In genomic region chr10:38295724-38296123, GRCm38 (mm10) we compare ENCODE assay signal across 16 mouse cellular contexts.
DNase-seq lines count a peak whose midpoint lies in the region; ATAC-seq and TF ChIP-seq lines count a peak whose summit lies in the region.
"Had no signal": no experiment of that assay in that cellular context is flagged by ENCODE, and none has a peak within 500 bp of the region (broad histone marks: within the 10 kb centered on the region; RNA-seq: fewer than 3 reads in every experiment).

No protein-coding gene starts in this region.

- WGBS in limb, embryonic 11.5 days = 66% methylated on average over 2 of the region's 2 CpGs
- WGBS in limb, embryonic 10.5 days = 61% methylated on average over 2 of the region's 2 CpGs
- 25% methylated on average over 2 of the region's 2 CpGs for WGBS in lung, postnatal 0 days

- H3K36me3 ChIP-seq in limb, embryonic 11.5 days (ENCODE audit: control insufficient read depth, insufficient read depth, low read length) = no peaks in the 10 kb centered on the region
- H3K36me3 ChIP-seq in limb, embryonic 10.5 days = no peaks in the 10 kb centered on the region
- no peaks in the 10 kb centered on the region for H3K36me3 ChIP-seq in lung, postnatal 0 days (ENCODE audit: insufficient read depth, low read length)
- H3K36me3 ChIP-seq: G1E; heart, embryonic 12.5 days had no signal

- H3K27me3 ChIP-seq in limb, embryonic 11.5 days (ENCODE audit: control insufficient read depth, insufficient read depth, low read length) = no peaks in the 10 kb centered on the region
- H3K27me3 ChIP-seq in limb, embryonic 10.5 days (ENCODE audit: low read depth, poor library complexity, severe bottlenecking) = no peaks in the 10 kb centered on the region
- no peaks in the 10 kb centered on the region for H3K27me3 ChIP-seq in lung, postnatal 0 days (replicated peaks; ENCODE audit: insufficient read depth, low read length)
- H3K27me3 ChIP-seq: heart, embryonic 12.5 days had no signal

- no peak for TF ChIP-seq CTCF in lung, postnatal 0 days (IDR thresholded peaks at IDR 0.05)

- no peak overlapping the region for H3K4me3 ChIP-seq in limb, embryonic 11.5 days (ENCODE audit: low read depth, low read length)
- H3K4me3 ChIP-seq in limb, embryonic 10.5 days = no peak overlapping the region
- H3K4me3 ChIP-seq in lung, postnatal 0 days (ENCODE audit: low read depth, low read length) = no peak overlapping the region
- H3K4me3 ChIP-seq: heart, embryonic 12.5 days had no signal

- H3K9me3 ChIP-seq in limb, embryonic 11.5 days (ENCODE audit: control insufficient read depth, low read length) = no peaks in the 10 kb centered on the region
- H3K9me3 ChIP-seq in limb, embryonic 10.5 days (replicated peaks) = no peaks in the 10 kb centered on the region
- no peaks in the 10 kb centered on the region for H3K9me3 ChIP-seq in lung, postnatal 0 days (ENCODE audit: low read length)
- H3K9me3 ChIP-seq: G1E; heart, embryonic 12.5 days had no signal

- H3K4me2 ChIP-seq in limb, embryonic 11.5 days (ENCODE audit: low read depth, severe bottlenecking) = no peak overlapping the region
- no peak overlapping the region for H3K4me2 ChIP-seq in lung, postnatal 0 days (replicated peaks; ENCODE audit: low read depth, low read length)
- H3K4me2 ChIP-seq: heart, embryonic 12.5 days had no signal

- no peak overlapping the region for H3K9ac ChIP-seq in limb, embryonic 11.5 days (ENCODE audit: low read length)
- no peak overlapping the region for H3K9ac ChIP-seq in lung, postnatal 0 days (replicated peaks; ENCODE audit: low read depth)
- H3K9ac ChIP-seq: heart, embryonic 12.5 days; liver, embryonic 14.5 days had no signal

- ATAC-seq in limb, embryonic 11.5 days (ENCODE audit: insufficient number of reproducible peaks, low FRiP score, low TSS enrichment, low read depth) = 0 out of 2 replicates have a peak, but pooled peaks have one; percentile 39
- peak; percentile 60; the same call in 1 of the 2 replicates for ATAC-seq in lung, postnatal 0 days
- ATAC-seq: forebrain, embryonic 14.5 days had no signal

- DNase-seq in limb, embryonic 11.5 days (ENCODE audit: low spot score) = no peak
- no peak for DNase-seq in limb, embryonic 10.5 days (ENCODE audit: low spot score)
- DNase-seq in forelimb bud, embryonic 11.5 days (ENCODE audit: low read depth, low spot score) = peak; percentile 44
- peak; percentile 61 for DNase-seq in lung, postnatal 0 days (ENCODE audit: low spot score)
- no peak for DNase-seq in kidney, postnatal 10 days
- DNase-seq in kidney, postnatal 36 days = no peak
- no peak for DNase-seq in layer of hippocampus, postnatal 25 days (ENCODE audit: extremely low spot score in 1 of 2, low spot score in 1 of 2)
- DNase-seq: cerebellum, adult 9-11 months; heart, postnatal 36 days; kidney, adult 18-20 months; kidney, postnatal 25 days; layer of hippocampus, adult 9-11 months had no signal

- 0 out of 2 replicates have a peak, but pooled peaks have one; percentile 21 for TF ChIP-seq EP300 in lung, postnatal 0 days (IDR thresholded peaks at IDR 0.05)

- H3K4me1 ChIP-seq in limb, embryonic 11.5 days (ENCODE audit: control insufficient read depth, insufficient read depth, low read length) = no peaks in the 10 kb centered on the region
- no peaks in the 10 kb centered on the region for H3K4me1 ChIP-seq in limb, embryonic 10.5 days
- H3K4me1 ChIP-seq in lung, postnatal 0 days (ENCODE audit: insufficient read depth, low read depth, low read length) = no peaks in the 10 kb centered on the region

- no peak overlapping the region for H3K27ac ChIP-seq in limb, embryonic 11.5 days (replicated peaks; ENCODE audit: low read depth, low read length)
- no peak overlapping the region for H3K27ac ChIP-seq in limb, embryonic 10.5 days
- no peak overlapping the region for H3K27ac ChIP-seq in lung, postnatal 0 days (ENCODE audit: low read length)
- H3K27ac ChIP-seq: liver, embryonic 14.5 days had no signal

Comparison
In these comparisons a context has a peak if more than half of its experiments do, and no peak if none do; other contexts are left out.
1. DNase-seq: peak in forelimb bud, embryonic 11.5 days (single experiment) and lung, postnatal 0 days (single experiment); none in limb, embryonic 11.5 days (single experiment), limb, embryonic 10.5 days (single experiment), kidney, postnatal 10 days (single experiment), kidney, postnatal 36 days (0 of 2) and layer of hippocampus, postnatal 25 days (0 of 2).